Mouse (Mus musculus) C2C12 (cell line): Measurements from ENCODE around the gene Csmd2.

Experiments
- CEBPB ChIP-seq: IDR thresholded peaks from one replicate; pipeline ENCODE4 v1.6.1; 2011; ENCODE audit warnings: low read depth, mild to moderate bottlenecking, control low read depth, moderate library complexity
- CTCF ChIP-seq: IDR thresholded peaks from one replicate; pipeline ENCODE4 v1.5.1; 2011; ENCODE audit not compliant: control insufficient read depth, insufficient read depth, insufficient read length
- FOSL1 ChIP-seq: IDR thresholded peaks from one replicate; pipeline ENCODE4 v1.8.0; 2011; ENCODE audit warnings: mild to moderate bottlenecking, low read length; ENCODE audit not compliant: poor library complexity, insufficient read depth, severe bottlenecking
- MAX ChIP-seq: IDR thresholded peaks from one replicate; pipeline ENCODE4 v1.6.1; 2011; ENCODE audit warnings: mild to moderate bottlenecking, control low read depth
- MYOD1 ChIP-seq: IDR thresholded peaks from one replicate; pipeline ENCODE4 v1.6.1; 2011; ENCODE audit warnings: low read depth; ENCODE audit not compliant: control insufficient read depth, insufficient read length
- MYOG ChIP-seq: IDR thresholded peaks from one replicate; pipeline ENCODE4 v1.6.1; 2011; ENCODE audit not compliant: control insufficient read depth, insufficient read length; ENCODE audit errors: extremely low read depth
- USF1 ChIP-seq: IDR thresholded peaks from one replicate; pipeline ENCODE4 v1.6.1; 2011; ENCODE audit warnings: low read depth, mild to moderate bottlenecking, control low read depth, moderate library complexity

- TF ChIP-seq CTCF (no peak), FOSL1 (no peak), CEBPB (no peak), MYOD1 (no peak), USF1 (no peak), MAX (no peak), MYOG (no peak)
Observed at GRCm38 (mm10) chr4:128468040-128468439, 480.4 kb downstream of the Csmd2 start.
